Mouse (Mus musculus) adrenal gland, postnatal 36 days (tissue): ENCODE results near the gene Pigu. TPM values are rescaled to one million over a fixed set of nuclear protein-coding genes. Genes with fewer than 3 reads are reported as not detected.

ENCODE experiments used
- DNase-seq, 2 experiments: peaks; one replicate each; pipeline ENCODE4 v3.0.0; 2021; ENCODE audit warnings: mixed read lengths in 1 of 2
- microRNA-seq: library from miRNA; unstranded; fragments of <30 nt; microRNA quantifications from one replicate; pipeline ENCODE4 v1.2.0, GENCODE M21; 2021
- total RNA-seq, 2 experiments: library from RNA; stranded (reverse); gene quantifications; 2 replicates each; pipeline ENCODE4 v1.2.3; 2021

Gene Pigu
- total RNA-seq, 2 experiments from 2014 or later, result 34.4 to 40.9 TPM

DNA sequence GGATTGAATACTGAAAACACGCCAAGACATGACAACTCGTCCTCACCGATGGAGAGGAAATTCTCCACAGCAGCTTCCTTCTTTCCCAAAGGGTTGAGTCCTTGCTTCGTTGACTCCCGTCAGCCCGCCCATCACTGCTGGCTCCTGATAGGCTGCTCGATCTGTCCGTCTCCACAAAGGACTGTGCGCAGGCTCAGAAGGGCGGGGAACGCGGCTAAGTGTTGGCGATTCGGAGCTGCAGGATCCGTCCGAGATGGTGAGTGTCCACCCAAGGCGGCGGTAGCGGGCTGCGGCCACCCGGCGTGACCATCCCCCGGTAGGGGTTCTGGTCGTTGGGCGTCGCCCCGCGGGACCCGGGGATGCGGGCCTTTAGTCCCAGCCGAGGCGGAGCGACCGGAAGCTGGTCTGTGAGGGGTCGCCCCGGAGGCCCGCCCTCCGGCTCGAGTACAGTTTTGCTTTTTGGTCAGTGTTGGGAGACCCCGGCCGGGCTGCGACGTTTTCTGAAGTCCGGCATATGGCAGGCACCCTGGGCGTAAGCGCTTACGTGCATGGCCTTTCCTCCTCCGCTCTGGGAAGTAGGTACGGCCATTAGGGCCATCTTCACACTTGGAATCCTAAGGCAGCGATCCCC is 120.8 kb downstream of the Pigu start, which contains the start of gene Dynlrb1:
Gene Dynlrb1, plus strand, starts transcription at position 172 of the 631 bp plus-strand sequence.
- peak; percentile 98 to 99 for DNase-seq

GRCm38 (mm10) chr2:155235746-155236361 is 121.4 kb downstream of the Pigu start:
- no peak for DNase-seq

Small RNAs within 50 kb of the gene (microRNA-seq; reads per million reads assigned to microRNA genes)
- gene Mir695, result not detected

Other genes with a start within 250 kb of the Pigu start
- gene Itch, start 223.9 kb downstream of the Pigu start, total RNA-seq, result 10 to 100 TPM; 47.1 to 51.2 TPM
- gene Dynlrb1, start 120.9 kb downstream of the Pigu start, total RNA-seq, result 100 to 1,000 TPM; 289 to 360 TPM
- gene Map1lc3a, start 81.1 kb downstream of the Pigu start, total RNA-seq, result 100 to 1,000 TPM; 469 to 912 TPM
- 100 to 1,000 TPM; 283 to 299 TPM for gene Trp53inp2, start 23.6 kb upstream of the Pigu start, total RNA-seq
- gene Ncoa6, start 116.5 kb upstream of the Pigu start, total RNA-seq, result 10 to 100 TPM; 40.1 to 41.2 TPM
- 100 to 1,000 TPM in 1 of 2 experiments, 10 to 100 TPM in 1; 80.9 to 128 TPM for gene Acss2, start 160.5 kb upstream of the Pigu start, total RNA-seq
- gene Ggt7, start 160.8 kb upstream of the Pigu start, total RNA-seq, result 1 to 10 TPM; 2.3 to 5.1 TPM
- gene Gss, start 235.4 kb upstream of the Pigu start, total RNA-seq, result 10 to 100 TPM; 54.2 to 74.3 TPM